Mouse (Mus musculus) layer of hippocampus, postnatal 36 days (tissue): ENCODE data around the gene Zhx3. TPM values are rescaled to one million over a fixed set of nuclear protein-coding genes. Genes with fewer than 3 reads are reported as not detected.

Experiments
- DNase-seq, 2 experiments: peaks; one replicate each; pipeline ENCODE4 v3.0.0; 2022
- total RNA-seq, 2 experiments: library from RNA; stranded (reverse); gene quantifications; 2 replicates each; pipeline ENCODE4 v1.2.3; 2021

Gene Zhx3
- total RNA-seq, 2 experiments from 2014 or later: 92.9 to 124 TPM

- no peak for DNase-seq
Measured at GRCm38 (mm10) chr2:160747075-160747474, 125.7 kb downstream of the Zhx3 start.

GRCm38 (mm10) chr2:160746637-160747036 is 126.2 kb downstream of the Zhx3 start:
- no peak for DNase-seq

GRCm38 (mm10) chr2:160745497-160745896 is 127.3 kb downstream of the Zhx3 start:
- no peak for DNase-seq

GRCm38 (mm10) chr2:160744823-160745210 is 128.0 kb downstream of the Zhx3 start:
- no peak for DNase-seq

- DNase-seq: no peak
Measured at GRCm38 (mm10) chr2:160744040-160744822, 128.6 kb downstream of the Zhx3 start.

GRCm38 (mm10) chr2:160742161-160742609 is 130.6 kb downstream of the Zhx3 start:
- no peak for DNase-seq

- DNase-seq: no peak
Measured at GRCm38 (mm10) chr2:160741580-160741979, 131.2 kb downstream of the Zhx3 start.

- no peak for DNase-seq
Measured at GRCm38 (mm10) chr2:160740521-160741156, 132.2 kb downstream of the Zhx3 start.

- DNase-seq: no peak
Measured at GRCm38 (mm10) chr2:160739647-160740356, 133.0 kb downstream of the Zhx3 start.

- DNase-seq: no peak
Measured at GRCm38 (mm10) chr2:160738354-160738753, 134.4 kb downstream of the Zhx3 start.

GRCm38 (mm10) chr2:160736466-160736865 is 136.3 kb downstream of the Zhx3 start:
- no peak for DNase-seq

GRCm38 (mm10) chr2:160735706-160736310 is 137.0 kb downstream of the Zhx3 start:
- DNase-seq: no peak

GRCm38 (mm10) chr2:160734331-160734730 is 138.5 kb downstream of the Zhx3 start:
- no peak for DNase-seq

GRCm38 (mm10) chr2:160733131-160733531 is 139.7 kb downstream of the Zhx3 start:
- DNase-seq: no peak

GRCm38 (mm10) chr2:160732420-160732995 is 140.3 kb downstream of the Zhx3 start:
- no peak for DNase-seq

- DNase-seq: peak in 1 of 2 experiments; percentile 50
Measured at GRCm38 (mm10) chr2:160731839-160732261, 140.9 kb downstream of the Zhx3 start.

GRCm38 (mm10) chr2:160731117-160731838 is 141.5 kb downstream of the Zhx3 start, which contains the start of gene Plcg1:
Gene Plcg1 (plus strand): TSS chr2:160731300.
- DNase-seq: peak; percentile 91 to 93

GRCm38 (mm10) chr2:160730797-160731116 is 142.0 kb downstream of the Zhx3 start:
- no peak for DNase-seq

- no peak for DNase-seq
Measured at GRCm38 (mm10) chr2:160729851-160730796, 142.7 kb downstream of the Zhx3 start.

- no peak for DNase-seq
Measured at GRCm38 (mm10) chr2:160729436-160729835, 143.4 kb downstream of the Zhx3 start.

- no peak for DNase-seq
Measured at GRCm38 (mm10) chr2:160728972-160729371, 143.8 kb downstream of the Zhx3 start.
